Mouse (Mus musculus) midbrain, embryonic 11.5 days (tissue): Measurements from ENCODE around the gene Tmem132a. TPM values are rescaled to one million over a fixed set of nuclear protein-coding genes. Genes with fewer than 3 reads are reported as not detected.

Experiments
- ATAC-seq: fragments of 200-750 bp; cut with Nextera tagmentation; 2 replicates; pipeline ENCODE4 v1.8.0; 2017; ENCODE audit warnings: moderate TSS enrichment, moderate library complexity; ENCODE audit not compliant: low FRiP score
- DNase-seq: peaks from one replicate; pipeline ENCODE4 v3.0.0; 2015; ENCODE audit warnings: low spot score; ENCODE audit errors: missing footprints
- H3K27ac ChIP-seq: fragments of 300-500 bp; sonication (generic); 2 replicates; pipeline ENCODE4 v1.5.1; 2014; ENCODE audit warnings: low read depth, low read length
- H3K27me3 ChIP-seq: fragments of 300-500 bp; sonication (generic); 2 replicates; pipeline ENCODE4 v1.6.1; 2014; ENCODE audit warnings: mild to moderate bottlenecking, low read length, moderate library complexity, mixed read lengths; ENCODE audit not compliant: control insufficient read depth, insufficient read depth
- H3K36me3 ChIP-seq: fragments of 300-500 bp; sonication (generic); 2 replicates; pipeline ENCODE4 v1.6.1; 2014; ENCODE audit warnings: mild to moderate bottlenecking, low read length, moderate library complexity, mixed read lengths; ENCODE audit not compliant: control insufficient read depth, insufficient read depth
- H3K4me1 ChIP-seq: fragments of 300-500 bp; sonication (generic); 2 replicates; pipeline ENCODE4 v1.6.1; 2014; ENCODE audit warnings: low read length; ENCODE audit not compliant: control insufficient read depth, insufficient read depth
- H3K4me2 ChIP-seq: fragments of 300-500 bp; sonication (generic); 2 replicates; pipeline ENCODE4 v1.6.1; 2014; ENCODE audit warnings: mild to moderate bottlenecking, moderate library complexity
- H3K4me3 ChIP-seq: fragments of 300-500 bp; sonication (generic); 2 replicates; pipeline ENCODE4 v1.5.1; 2014; ENCODE audit warnings: low read depth, low read length
- H3K9ac ChIP-seq: fragments of 300-500 bp; sonication (generic); 2 replicates; pipeline ENCODE4 v1.6.1; 2014; ENCODE audit warnings: low read length
- H3K9me3 ChIP-seq: fragments of 300-500 bp; sonication (generic); 2 replicates; pipeline ENCODE4 v1.6.1; 2016; ENCODE audit warnings: low read length; ENCODE audit not compliant: control insufficient read depth
- WGBS: fragments of 180-500 bp; shearing (Covaris S2); extraction: QIAGEN DNeasy Blood & Tissue Kit; methylation state at CpG from one replicate; pipeline ENCODE4 v1.1.7; 2014; 5-methylcytosine and 5-hydroxymethylcytosine counted together
- polyA plus RNA-seq: library from polyadenylated mRNA; unstranded; fragments of >200 nt; fragmentation: Nextera tagmentation; extraction: Ambion mirVana; gene quantifications from 2 replicates; pipeline ENCODE4 v1.2.1, GENCODE M21; 2014

The Tmem132a gene
- polyA plus RNA-seq, 1 experiment from 2014 or later, result 58.3 TPM

DNA sequence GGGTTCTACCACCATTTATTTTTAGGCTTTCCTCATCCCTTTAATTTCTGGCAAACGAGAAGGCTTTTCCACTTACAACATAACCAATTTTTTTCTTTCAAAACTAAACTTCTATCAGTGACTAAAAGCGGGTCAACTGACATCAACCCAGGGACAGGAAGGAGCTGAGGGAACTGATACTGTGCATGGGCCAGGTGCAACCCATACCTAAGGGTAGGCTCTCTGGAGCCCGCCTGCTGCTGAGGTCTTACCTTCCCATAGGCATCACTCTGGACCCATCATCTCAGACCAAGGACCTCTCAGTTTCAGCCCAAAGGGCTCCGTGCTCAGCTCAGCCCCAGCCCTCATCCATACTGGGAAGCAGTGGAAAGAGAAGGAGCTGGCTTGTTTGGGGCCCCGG lies 41.4 kb downstream of the Tmem132a start:
- no peak overlapping the region for H3K4me3 ChIP-seq
- no peak for ATAC-seq
- H3K9ac ChIP-seq, result no peak overlapping the region
- no peaks in the 10 kb centered on the region for H3K36me3 ChIP-seq
- no peak overlapping the region for H3K27ac ChIP-seq
- no peak overlapping the region for H3K4me2 ChIP-seq
- no peak for DNase-seq
- WGBS, result 90% methylated on average over 5 of the region's 5 CpGs
- no peaks in the 10 kb centered on the region for H3K27me3 ChIP-seq
- H3K4me1 ChIP-seq, result 0 out of 2 replicates have a peak, but pooled peaks cover 2% of the 10 kb centered on the region
- H3K9me3 ChIP-seq, result no peaks in the 10 kb centered on the region

DNA sequence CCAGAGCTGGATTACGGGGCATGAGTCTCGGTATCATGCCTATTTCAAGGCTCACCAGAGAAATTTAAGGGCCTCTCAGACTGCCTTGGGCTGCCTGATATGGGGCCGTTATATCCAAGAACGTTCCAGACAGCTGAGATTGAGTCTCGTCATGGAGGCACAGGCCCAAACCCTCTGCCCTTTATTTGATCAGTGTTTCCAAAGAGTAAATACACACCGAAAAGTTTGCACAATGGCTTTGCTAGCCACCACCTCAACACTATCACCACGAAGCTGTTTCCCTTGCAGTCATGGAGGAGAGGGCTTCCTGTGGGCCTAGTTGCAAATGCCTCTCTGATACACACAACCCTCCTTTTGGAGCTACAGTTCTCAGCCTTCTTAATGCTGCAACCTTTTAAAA lies 45.7 kb downstream of the Tmem132a start:
- Histone ChIP-seq H3K27ac (no peak overlapping the region), H3K9me3 (no peaks in the 10 kb centered on the region), H3K9ac (no peak overlapping the region), H3K4me1 (0 out of 2 replicates have a peak, but pooled peaks cover 2% of the 10 kb centered on the region), H3K4me2 (no peak overlapping the region), H3K4me3 (no peak overlapping the region), H3K36me3 (no peaks in the 10 kb centered on the region), H3K27me3 (no peaks in the 10 kb centered on the region)
- DNase-seq (no peak), ATAC-seq (no peak)
- 86% methylated on average over 7 of the region's 7 CpGs for WGBS

DNA sequence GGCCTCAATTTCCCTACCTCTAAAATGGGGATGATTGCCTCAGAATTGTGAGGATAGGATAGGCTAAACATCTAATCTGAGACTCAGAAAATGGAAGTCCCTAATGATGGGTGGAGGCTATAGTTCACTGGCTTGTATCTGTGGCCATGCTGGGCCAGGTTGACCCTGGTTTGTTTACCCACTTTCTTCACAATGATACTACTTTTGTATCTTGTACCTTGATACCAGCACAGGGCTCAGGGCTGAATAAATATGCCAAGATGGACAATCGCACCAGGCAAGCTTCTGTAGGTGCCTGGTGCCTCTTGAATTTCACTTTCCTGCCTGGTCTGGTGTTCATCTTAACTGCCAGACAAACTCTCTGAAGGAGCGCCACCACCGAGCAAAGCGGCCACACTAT lies 47.2 kb downstream of the Tmem132a start:
- DNase-seq (no peak), ATAC-seq (no peak)
- Histone ChIP-seq H3K9ac (no peak overlapping the region), H3K36me3 (no peaks in the 10 kb centered on the region), H3K4me2 (no peak overlapping the region), H3K9me3 (no peaks in the 10 kb centered on the region), H3K27me3 (no peaks in the 10 kb centered on the region), H3K4me1 (peaks cover 2% of the 10 kb centered on the region; the same call in 1 of the 2 replicates), H3K4me3 (no peak overlapping the region), H3K27ac (no peak overlapping the region)
- WGBS, result 96% methylated on average over 4 of the region's 4 CpGs

GRCm38 (mm10) chr19:10821319-10821718 lies 48.4 kb downstream of the Tmem132a start:
- H3K4me2 ChIP-seq, result no peak overlapping the region
- no peak overlapping the region for H3K27ac ChIP-seq
- H3K9me3 ChIP-seq, result no peaks in the 10 kb centered on the region
- H3K9ac ChIP-seq, result no peak overlapping the region
- no peak for DNase-seq
- 63% methylated on average over 7 of the region's 7 CpGs for WGBS
- no peaks in the 10 kb centered on the region for H3K27me3 ChIP-seq
- ATAC-seq, result no peak
- peaks cover 2% of the 10 kb centered on the region; the same call in 1 of the 2 replicates for H3K4me1 ChIP-seq
- H3K4me3 ChIP-seq, result no peak overlapping the region
- H3K36me3 ChIP-seq, result no peaks in the 10 kb centered on the region

- ATAC-seq (no peak), DNase-seq (no peak)
- H3K4me1 ChIP-seq, result no peaks in the 10 kb centered on the region; the same call in 1 of the 2 replicates
- H3K36me3 ChIP-seq, result no peaks in the 10 kb centered on the region
- H3K9me3 ChIP-seq, result no peaks in the 10 kb centered on the region
- no peak overlapping the region for H3K4me2 ChIP-seq
- no peak overlapping the region for H3K9ac ChIP-seq
- no peaks in the 10 kb centered on the region for H3K27me3 ChIP-seq
- WGBS, result 46% methylated on average over 17 of the region's 17 CpGs
- H3K4me3 ChIP-seq, result no peak overlapping the region
- no peak overlapping the region for H3K27ac ChIP-seq
These were observed 51.4 kb downstream of the Tmem132a start for GRCm38 (mm10) chr19:10818217-10818946.

GRCm38 (mm10) chr19:10816462-10816861 lies 53.3 kb downstream of the Tmem132a start:
- Histone ChIP-seq H3K9ac (no peak overlapping the region), H3K27me3 (no peaks in the 10 kb centered on the region), H3K4me1 (no peaks in the 10 kb centered on the region; the same call in 1 of the 2 replicates), H3K4me2 (no peak overlapping the region), H3K36me3 (no peaks in the 10 kb centered on the region), H3K9me3 (no peaks in the 10 kb centered on the region), H3K27ac (no peak overlapping the region), H3K4me3 (no peak overlapping the region)
- DNase-seq (no peak), ATAC-seq (no peak)
- WGBS, result 87% methylated on average over 2 of the region's 2 CpGs

GRCm38 (mm10) chr19:10815871-10816270 lies 53.9 kb downstream of the Tmem132a start:
- no peaks in the 10 kb centered on the region for H3K27me3 ChIP-seq
- H3K4me1 ChIP-seq, result no peaks in the 10 kb centered on the region; the same call in 1 of the 2 replicates
- no peak overlapping the region for H3K4me3 ChIP-seq
- WGBS, result 85% methylated on average over 6 of the region's 6 CpGs
- no peak overlapping the region for H3K4me2 ChIP-seq
- DNase-seq, result no peak
- H3K9me3 ChIP-seq, result no peaks in the 10 kb centered on the region
- no peak for ATAC-seq
- H3K27ac ChIP-seq, result no peak overlapping the region
- no peak overlapping the region for H3K9ac ChIP-seq
- no peaks in the 10 kb centered on the region for H3K36me3 ChIP-seq

DNA sequence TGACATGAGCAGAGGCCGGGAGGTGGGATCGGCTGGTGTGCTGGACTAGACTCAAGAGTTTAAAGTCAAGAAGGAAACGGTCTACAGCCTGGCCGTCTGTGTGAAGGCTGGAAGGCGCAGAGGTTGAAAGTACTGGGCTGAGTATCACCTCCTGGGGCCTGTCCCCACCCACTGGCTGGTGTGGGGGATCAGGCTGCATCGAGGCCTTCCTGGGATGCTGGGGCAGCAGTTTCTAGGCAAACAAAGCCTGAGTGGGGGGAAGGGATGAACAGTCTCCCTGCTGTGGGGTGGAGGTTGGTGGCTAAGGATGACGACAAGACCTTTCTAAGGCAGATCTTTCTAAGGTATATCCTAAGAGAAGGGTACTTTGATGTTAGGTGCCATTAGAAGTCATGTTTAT lies 55.8 kb downstream of the Tmem132a start:
- Histone ChIP-seq H3K4me2 (no peak overlapping the region), H3K27me3 (no peaks in the 10 kb centered on the region), H3K9me3 (no peaks in the 10 kb centered on the region), H3K4me1 (peaks cover 2% of the 10 kb centered on the region; the same call in 1 of the 2 replicates), H3K9ac (no peak overlapping the region), H3K36me3 (no peaks in the 10 kb centered on the region), H3K27ac (no peak overlapping the region), H3K4me3 (no peak overlapping the region)
- no peak for ATAC-seq
- 74% methylated on average over 7 of the region's 7 CpGs for WGBS
- no peak for DNase-seq

DNA sequence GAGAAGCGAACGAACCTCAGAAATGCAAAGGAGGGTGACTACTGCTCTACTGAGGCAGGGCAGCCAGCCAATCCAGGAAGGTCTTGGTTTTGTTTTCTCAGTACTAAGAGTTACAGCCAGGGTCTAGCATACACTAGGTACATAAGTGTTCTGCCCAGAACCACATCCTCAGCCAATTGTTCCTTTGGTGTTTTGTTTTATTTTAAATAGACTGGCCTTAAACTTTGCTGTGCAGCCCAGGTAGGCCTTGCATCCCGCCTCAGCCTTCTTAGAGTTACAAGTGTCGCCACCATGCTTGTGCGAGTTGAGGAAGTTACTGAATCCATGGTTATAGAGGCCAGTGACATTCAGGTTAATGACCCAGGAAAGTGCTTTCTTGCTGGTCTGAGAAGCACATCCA lies 56.7 kb downstream of the Tmem132a start:
- H3K36me3 ChIP-seq, result no peaks in the 10 kb centered on the region
- H3K27ac ChIP-seq, result no peak overlapping the region
- peaks cover 2% of the 10 kb centered on the region; the same call in 1 of the 2 replicates for H3K4me1 ChIP-seq
- WGBS, result 98% methylated on average over 5 of the region's 5 CpGs
- no peaks in the 10 kb centered on the region for H3K9me3 ChIP-seq
- H3K27me3 ChIP-seq, result no peaks in the 10 kb centered on the region
- H3K9ac ChIP-seq, result no peak overlapping the region
- no peak overlapping the region for H3K4me3 ChIP-seq
- no peak for DNase-seq
- no peak for ATAC-seq
- H3K4me2 ChIP-seq, result no peak overlapping the region
